Mouse (Mus musculus) neutrophil, adult 5-6 weeks (primary cell): ENCODE data around the gene Prss40. TPM values are rescaled to one million over a fixed set of nuclear protein-coding genes. Genes with fewer than 3 reads are reported as not detected.

ENCODE experiments used
- ATAC-seq: fragments of 151-379, 151-347 bp; 2 replicates; pipeline ENCODE4 v1.8.0; 2017; ENCODE audit warnings: mild to moderate bottlenecking, moderate TSS enrichment; ENCODE audit not compliant: insufficient number of reproducible peaks, poor library complexity, low FRiP score, severe bottlenecking; ENCODE audit errors: extremely low read depth
- total RNA-seq: library from RNA; stranded (forward); fragments of 200-1000 nt; gene quantifications from 2 replicates; pipeline ENCODE4 v1.2.3, GENCODE M21; 2017

Prss40 gene
- not detected in 2 replicates for total RNA-seq

- ATAC-seq: no peak
These were observed at the start of gene Prss40 for GRCm38 (mm10) chr1:34560843-34561242. Gene Prss40 (minus strand): TSS chr1:34560943.

GRCm38 (mm10) chr1:34602363-34602762 lies 41.6 kb upstream of the Prss40 start:
- peak; percentile 63; the same call in 1 of the 2 replicates for ATAC-seq

GRCm38 (mm10) chr1:34601323-34602047 lies 40.7 kb upstream of the Prss40 start:
- no peak for ATAC-seq

- ATAC-seq: no peak
These were observed 39.3 kb upstream of the Prss40 start for GRCm38 (mm10) chr1:34600000-34600399.

GRCm38 (mm10) chr1:34587298-34588096 lies 26.8 kb upstream of the Prss40 start:
- ATAC-seq: no peak

- no peak for ATAC-seq
These were observed 24.0 kb upstream of the Prss40 start for GRCm38 (mm10) chr1:34584736-34585135.

- ATAC-seq: no peak
These were observed 23.1 kb upstream of the Prss40 start for GRCm38 (mm10) chr1:34583821-34584263.

GRCm38 (mm10) chr1:34582218-34582617 lies 21.5 kb upstream of the Prss40 start:
- no peak for ATAC-seq

- no peak for ATAC-seq
These were observed 19.1 kb upstream of the Prss40 start for GRCm38 (mm10) chr1:34579782-34580356.

- no peak for ATAC-seq
These were observed 18.4 kb upstream of the Prss40 start, which contains the start of gene Amer3 for GRCm38 (mm10) chr1:34578851-34579781. Gene Amer3 (plus strand): TSS chr1:34579657.

- ATAC-seq: no peak
These were observed 12.5 kb upstream of the Prss40 start for GRCm38 (mm10) chr1:34573221-34573620.

- no peak for ATAC-seq
These were observed 10.7 kb upstream of the Prss40 start for GRCm38 (mm10) chr1:34571431-34571830.

- no peak for ATAC-seq
These were observed 9.1 kb upstream of the Prss40 start for GRCm38 (mm10) chr1:34569876-34570275.

GRCm38 (mm10) chr1:34568120-34568519 lies 7.4 kb upstream of the Prss40 start:
- no peak for ATAC-seq

GRCm38 (mm10) chr1:34564383-34565045 lies 3.8 kb upstream of the Prss40 start:
- no peak for ATAC-seq

GRCm38 (mm10) chr1:34554275-34554674 lies 6.5 kb downstream of the Prss40 start:
- no peak for ATAC-seq

- ATAC-seq: no peak
These were observed 7.1 kb downstream of the Prss40 start for GRCm38 (mm10) chr1:34553690-34554089.

GRCm38 (mm10) chr1:34547074-34547473 lies 13.7 kb downstream of the Prss40 start:
- no peak for ATAC-seq
